Mouse (Mus musculus) left cerebral cortex, adult 2 months (tissue): ENCODE results near the gene Cep63. TPM values are rescaled to one million over a fixed set of nuclear protein-coding genes. Genes with fewer than 3 reads are reported as not detected.

Experiments used
- DNase-seq, 2 experiments: peaks; one replicate each; pipeline ENCODE4 v3.0.0; 2021 to 2022; ENCODE audit warnings: low spot score in 2 of 2, mixed read lengths in 1 of 2; ENCODE audit errors: extremely low spot score in 1 of 2
- H3K27ac ChIP-seq: fragments of 200-600 bp; 2 replicates; pipeline ENCODE4 v1.8.1; 2022
- H3K4me3 ChIP-seq: fragments of 200-600 bp; 2 replicates; pipeline ENCODE4 v1.8.1; 2022
- CTCF ChIP-seq: fragments of 200-600 bp; IDR thresholded peaks from 2 replicates; pipeline ENCODE4 v1.8.1; 2022; ENCODE audit warnings: antibody characterized with exemption, mild to moderate bottlenecking, moderate library complexity
- intact Hi-C: fragments of 180-260 bp; cut with DNase I; formaldehyde crosslinking; loops from one replicate; pipeline ENCODE4 v1.15.1; 2025
- total RNA-seq, 2 experiments: library from RNA; stranded (reverse); gene quantifications; 2 replicates each; pipeline ENCODE4 v1.2.3; 2021

Gene Cep63
- total RNA-seq, 2 experiments from 2014 or later, result 32.2 to 37.7 TPM

DNA sequence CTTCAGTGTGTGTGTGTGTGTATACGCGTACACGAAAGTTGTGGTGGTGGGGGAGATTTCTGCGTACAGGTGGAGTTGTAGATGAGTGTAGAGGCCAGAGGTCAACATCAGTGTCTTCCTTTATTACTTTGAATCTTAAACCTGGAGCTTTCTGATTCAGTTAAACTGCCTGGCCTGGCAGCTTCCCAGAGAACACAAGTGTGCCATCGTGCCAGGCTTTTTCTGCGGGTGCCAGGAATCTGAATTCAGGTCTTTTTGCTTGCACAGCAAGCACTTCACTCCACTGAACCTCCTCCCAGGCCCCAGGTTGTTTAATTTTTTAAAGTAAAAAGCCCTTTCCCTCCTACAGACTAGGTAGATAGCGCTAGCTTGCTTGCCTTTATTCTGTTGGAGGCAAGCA is 1.1 kb upstream of the Cep63 start:
- peak overlapping the region; percentile 99 for H3K4me3 ChIP-seq
- no peak for TF ChIP-seq CTCF
- intact Hi-C loops, result loop anchor here (2.0 to 5.0 kb wide), 2 partner anchors 207 to 680 kb away; partner anchors contain the start of genes 1300017J02Rik, Ryk and Topbp1
- DNase-seq, result no peak
- no peak overlapping the region; the same call in 1 of the 2 replicates for H3K27ac ChIP-seq

DNA sequence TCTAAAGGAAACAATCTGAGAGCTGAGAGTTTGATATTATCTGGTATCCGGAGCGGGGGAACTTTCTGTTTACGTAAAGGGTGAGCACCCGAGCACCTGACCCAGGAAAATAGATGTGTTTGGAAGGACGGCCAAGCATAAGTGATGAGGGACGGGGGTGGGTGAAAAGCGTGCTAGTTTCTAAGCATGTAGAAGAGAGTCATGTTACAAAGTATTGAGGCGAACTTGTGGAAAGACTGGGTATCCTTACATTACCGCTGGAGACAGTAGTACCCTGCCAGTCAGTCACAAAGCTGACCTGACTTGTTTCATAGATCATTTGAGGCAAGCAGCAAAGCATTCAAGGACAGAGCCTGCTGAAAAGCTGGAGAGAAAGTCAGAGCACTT is 498 bp upstream of the Cep63 start:
- TF ChIP-seq CTCF, result no peak; the same call in 1 of the 2 replicates
- intact Hi-C loops, result loop anchor here (2.0 to 5.0 kb wide), 2 partner anchors 208 to 680 kb away; partner anchors contain the start of genes 1300017J02Rik, Ryk and Topbp1
- Histone ChIP-seq H3K27ac (peak overlapping the region; percentile 99), H3K4me3 (peak overlapping the region; percentile 99)
- no peak for DNase-seq

DNA sequence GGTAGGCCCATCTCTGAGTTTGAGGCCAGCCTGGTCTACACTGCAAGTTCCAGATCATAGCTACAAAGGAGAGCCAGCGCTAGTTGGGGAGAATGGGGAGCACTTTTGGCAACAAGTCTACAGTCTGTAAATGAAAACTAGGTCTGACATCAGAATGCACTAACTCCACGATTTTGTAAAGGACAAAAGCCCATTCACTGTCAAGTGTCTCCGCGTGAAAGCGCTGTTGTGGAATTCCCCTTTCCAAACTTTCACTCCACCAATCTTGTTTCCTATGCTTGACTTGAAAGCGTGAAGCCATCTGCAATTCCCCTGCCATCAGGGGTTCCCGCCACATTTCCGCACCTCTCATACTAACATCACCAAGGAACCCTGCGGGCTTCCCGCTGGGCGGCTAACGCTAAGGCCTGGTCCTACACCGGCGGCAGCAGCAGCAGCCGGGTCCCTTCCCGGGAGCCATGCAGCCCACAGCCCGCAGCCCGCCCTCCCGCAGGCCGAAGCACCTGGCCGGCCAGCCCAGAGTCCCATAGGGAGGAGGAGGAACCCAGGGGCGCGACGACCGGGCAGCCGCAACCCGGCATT is 842 bp downstream of the Cep63 start:
- peak overlapping the region; percentile 99 for H3K27ac ChIP-seq
- no peak for DNase-seq
- TF ChIP-seq CTCF, result no peak
- H3K4me3 ChIP-seq, result peak overlapping the region; percentile 99
- intact Hi-C loops, result loop anchor here (5.0 kb wide), 1 partner anchor 682 kb away; the partner anchor contains the start of genes 1300017J02Rik and Topbp1

DNA sequence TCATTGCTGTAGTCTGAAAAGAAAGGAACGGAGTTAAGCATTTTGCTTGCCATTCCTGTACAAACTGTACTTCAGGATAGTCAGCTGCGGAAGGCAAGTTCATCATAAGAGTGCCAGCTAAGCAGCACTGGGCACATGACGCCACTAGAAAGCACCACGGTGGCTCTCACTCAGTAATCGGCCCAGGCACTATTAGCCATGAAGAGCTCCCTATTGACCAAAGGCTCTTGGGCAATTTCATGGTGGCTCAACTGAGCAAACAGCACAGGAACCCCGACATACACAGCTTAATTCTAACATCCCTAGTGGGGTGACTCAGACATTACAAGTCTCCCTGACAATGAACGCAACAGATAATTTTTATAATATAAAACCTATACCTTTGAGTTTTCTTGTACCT is 2.8 kb downstream of the Cep63 start:
- Histone ChIP-seq H3K27ac (no peak overlapping the region), H3K4me3 (no peak overlapping the region)
- TF ChIP-seq CTCF, result no peak; the same call in 1 of the 2 replicates
- intact Hi-C loops, result no loop called here
- no peak for DNase-seq

DNA sequence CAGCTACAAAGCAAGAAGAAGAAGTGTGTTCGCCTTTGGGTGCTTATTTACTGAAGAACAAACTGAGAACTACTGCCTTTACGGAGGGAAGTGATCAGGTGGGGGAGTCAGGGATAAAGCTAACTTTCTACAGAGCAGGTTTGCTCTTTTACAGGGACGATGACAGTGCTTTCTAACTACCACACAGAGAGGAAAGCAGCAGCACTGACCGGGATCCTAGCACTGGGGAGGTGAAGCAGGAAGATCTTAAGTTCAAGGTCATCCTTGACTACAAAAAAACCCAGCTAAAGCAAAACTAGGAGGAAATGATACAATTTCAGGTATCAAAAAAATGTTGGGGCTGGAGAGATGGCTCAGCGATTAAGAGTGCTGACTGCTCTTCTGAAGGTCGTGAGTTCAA is 3.5 kb downstream of the Cep63 start:
- no peak for TF ChIP-seq CTCF
- intact Hi-C loops, result no loop called here
- Histone ChIP-seq H3K4me3 (no peak overlapping the region), H3K27ac (no peak overlapping the region)
- no peak for DNase-seq

DNA sequence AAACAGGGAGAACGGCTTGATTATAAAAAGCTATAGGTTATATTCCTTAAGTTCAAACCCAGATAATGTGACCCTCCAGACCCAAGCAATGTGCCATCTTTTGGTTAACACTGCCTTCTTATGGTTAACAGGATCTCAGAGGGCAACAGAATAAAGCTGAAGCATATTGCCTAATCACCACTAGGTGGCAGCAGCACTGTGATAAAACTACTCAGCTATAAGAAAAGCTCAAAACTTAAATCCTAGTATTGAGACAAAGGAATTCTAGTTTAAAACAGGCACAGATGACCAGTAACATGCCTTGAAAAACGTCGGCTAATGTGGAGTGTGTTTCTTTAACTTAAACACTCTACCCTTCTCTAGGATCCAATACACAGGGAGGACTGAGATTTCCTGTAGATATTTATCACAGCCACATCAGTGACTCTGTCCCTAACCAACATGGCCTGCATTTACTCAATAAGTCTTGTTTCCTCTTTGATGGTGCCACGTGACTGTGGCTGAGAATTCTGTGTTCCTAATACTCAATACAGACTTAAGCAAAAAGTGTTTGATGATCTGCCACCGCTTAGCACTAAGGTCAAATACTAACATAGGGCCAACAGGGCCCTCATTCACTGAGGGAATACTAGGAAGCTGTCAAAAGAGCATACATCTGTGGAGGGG is 4.0 kb downstream of the Cep63 start:
- peak; percentile 94 for TF ChIP-seq CTCF
- Histone ChIP-seq H3K27ac (no peak overlapping the region), H3K4me3 (no peak overlapping the region)
- DNase-seq, result peak in 1 of 2 experiments; percentile 31
- intact Hi-C loops, result no loop called here

DNA sequence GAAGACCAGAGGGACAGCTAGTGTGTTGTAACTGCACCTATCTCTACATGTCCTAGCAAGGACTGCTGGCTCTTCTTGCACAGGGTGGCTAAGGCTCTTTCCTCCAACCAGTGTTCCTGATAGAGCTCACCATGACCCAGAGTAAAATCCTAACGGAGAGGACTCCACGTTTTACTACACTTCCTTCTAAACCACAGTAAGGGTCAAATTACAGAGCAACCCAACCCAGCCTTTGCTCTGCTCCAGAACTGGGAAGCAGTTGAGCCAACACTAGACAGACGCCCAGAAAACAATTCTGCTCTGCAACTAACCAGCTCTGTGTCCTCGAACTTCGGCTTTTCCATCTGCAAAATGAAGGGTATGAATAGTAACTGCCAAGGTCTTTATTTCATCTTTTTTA is 4.9 kb downstream of the Cep63 start:
- Histone ChIP-seq H3K27ac (no peak overlapping the region), H3K4me3 (no peak overlapping the region)
- TF ChIP-seq CTCF, result no peak
- intact Hi-C loops, result no loop called here
- DNase-seq, result no peak

DNA sequence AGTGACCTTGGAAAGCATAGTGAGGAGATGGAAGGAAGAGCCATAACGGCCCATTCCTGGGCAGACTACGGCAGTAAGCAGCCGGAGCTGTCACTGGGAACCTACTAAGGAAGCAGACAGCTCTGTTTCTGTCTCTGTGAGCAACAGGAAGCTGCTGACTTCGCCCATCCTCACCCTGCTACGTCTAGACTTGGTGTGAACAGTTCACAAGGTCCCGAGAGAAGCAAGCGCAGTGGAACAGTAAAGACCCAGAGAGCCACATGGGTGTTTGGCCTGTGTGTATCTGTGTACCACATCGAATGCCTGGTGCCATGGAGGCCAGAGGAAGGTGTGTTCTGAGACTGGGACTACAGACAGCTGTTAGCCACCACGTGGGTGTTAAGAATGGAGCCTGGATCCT is 10.1 kb downstream of the Cep63 start:
- H3K27ac ChIP-seq, result no peak overlapping the region; the same call in 1 of the 2 replicates
- TF ChIP-seq CTCF, result no peak
- no peak overlapping the region for H3K4me3 ChIP-seq
- intact Hi-C loops, result no loop called here
- DNase-seq, result no peak

DNA sequence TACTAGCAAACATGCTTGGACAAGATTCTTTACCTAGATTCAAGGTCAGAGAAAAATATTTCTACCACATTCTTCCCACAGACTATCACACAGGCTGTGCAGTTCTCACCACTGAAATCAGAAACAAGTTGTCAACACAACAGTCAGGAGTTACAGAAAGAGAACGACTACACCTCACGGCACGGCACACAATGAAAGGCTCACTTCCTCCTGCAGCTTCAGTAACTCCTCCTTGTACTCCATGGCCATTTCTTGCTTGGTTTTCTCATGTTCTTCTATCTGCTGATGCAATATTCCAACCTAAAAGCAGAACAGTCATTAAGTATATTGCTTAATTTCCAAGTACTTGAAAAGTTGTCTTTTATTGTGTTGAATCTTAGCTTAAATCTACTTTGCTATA is 11.3 kb downstream of the Cep63 start:
- no peak for DNase-seq
- intact Hi-C loops, result no loop called here
- no peak overlapping the region for H3K4me3 ChIP-seq
- no peak for TF ChIP-seq CTCF
- H3K27ac ChIP-seq, result no peak overlapping the region

DNA sequence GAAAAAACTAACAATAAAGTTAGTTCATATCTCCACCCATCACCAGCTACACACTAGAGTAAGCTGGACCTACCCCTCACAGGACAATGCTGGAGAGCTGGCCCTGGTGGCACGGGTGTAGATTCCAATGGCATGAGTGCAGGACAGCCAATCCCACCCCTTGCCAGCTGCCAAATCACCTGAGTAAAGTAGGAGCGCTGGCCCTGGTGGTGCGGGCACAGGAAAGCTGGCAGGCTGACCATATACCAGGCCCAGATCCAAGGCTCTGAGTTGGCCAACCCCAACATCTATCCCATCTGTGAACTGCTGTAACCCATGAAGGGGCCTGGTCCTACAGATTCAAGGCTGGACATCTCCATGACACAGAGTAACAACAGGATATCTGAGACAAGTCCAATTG is 17.1 kb downstream of the Cep63 start:
- no peak overlapping the region for H3K27ac ChIP-seq
- no peak overlapping the region for H3K4me3 ChIP-seq
- TF ChIP-seq CTCF, result no peak
- intact Hi-C loops, result no loop called here
- no peak for DNase-seq

DNA sequence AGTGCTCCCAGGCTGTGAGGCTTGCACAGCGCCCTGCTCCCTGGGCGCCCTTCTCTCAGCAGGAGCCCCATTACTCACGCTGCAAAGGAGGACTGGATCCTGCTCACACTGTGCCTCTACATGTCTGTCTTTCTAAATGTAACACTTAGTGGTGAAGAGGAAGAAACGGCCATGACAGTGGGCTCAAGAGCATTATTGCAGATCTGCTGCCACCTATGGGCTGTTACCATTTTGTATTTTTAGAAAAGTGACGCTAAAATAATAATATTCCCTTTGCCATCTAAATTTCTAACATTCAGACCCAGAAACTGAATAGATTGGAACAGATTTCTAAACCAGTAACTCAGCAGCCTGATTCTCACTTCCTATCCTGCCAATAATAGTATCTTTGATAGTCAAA is 18.9 kb downstream of the Cep63 start:
- peak; percentile 54 for TF ChIP-seq CTCF
- intact Hi-C loops, result no loop called here
- H3K4me3 ChIP-seq, result no peak overlapping the region
- DNase-seq, result no peak
- no peak overlapping the region for H3K27ac ChIP-seq

DNA sequence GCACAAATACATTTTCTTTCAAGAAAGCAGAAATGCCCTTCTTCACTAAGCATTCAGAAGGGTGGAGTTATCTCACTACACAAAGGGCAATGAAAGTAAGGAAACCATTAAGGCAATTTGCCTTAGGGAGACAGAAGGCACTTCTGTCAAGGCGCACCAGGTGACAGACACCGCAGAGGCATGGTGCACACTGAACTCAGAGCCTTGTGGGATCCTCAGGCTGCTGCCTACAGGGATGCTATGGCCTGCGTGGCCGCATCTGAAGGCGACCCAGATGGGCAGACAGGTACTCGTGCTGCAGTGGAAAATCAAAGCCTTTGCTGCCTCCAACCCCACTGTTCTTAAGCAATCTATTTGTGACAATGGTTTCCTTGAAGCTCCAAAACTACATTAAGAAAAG is 21.2 kb downstream of the Cep63 start:
- TF ChIP-seq CTCF, result no peak
- H3K4me3 ChIP-seq, result no peak overlapping the region
- DNase-seq, result no peak
- intact Hi-C loops, result no loop called here
- H3K27ac ChIP-seq, result no peak overlapping the region

DNA sequence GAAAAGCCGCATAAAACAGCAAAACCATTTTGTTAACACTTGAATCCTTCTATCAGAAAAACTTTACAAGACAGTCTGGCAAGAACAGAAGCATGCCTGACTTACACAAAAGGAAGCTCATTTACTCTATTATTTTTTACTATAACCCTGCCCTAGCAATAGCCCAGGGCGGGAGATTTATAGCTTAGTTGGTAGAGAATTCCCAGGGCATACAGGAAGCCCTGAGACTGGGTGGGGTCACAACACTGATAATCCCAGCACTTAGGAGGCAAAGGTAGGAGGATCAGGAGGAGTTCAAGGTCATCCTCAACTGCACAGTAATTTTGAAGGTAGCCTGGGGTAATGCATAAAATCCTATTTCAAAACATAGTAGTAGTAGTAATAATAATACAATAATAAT is 24.7 kb downstream of the Cep63 start:
- intact Hi-C loops, result no loop called here
- Histone ChIP-seq H3K4me3 (no peak overlapping the region), H3K27ac (no peak overlapping the region)
- DNase-seq, result no peak
- no peak for TF ChIP-seq CTCF
